Mouse (Mus musculus) thymus, postnatal 14 days (tissue): ENCODE measurements around the gene Ramp3.

Source experiments
- DNase-seq: peaks from one replicate; pipeline ENCODE4 v3.0.0; 2021

Gene Ramp3

GRCm38 (mm10) chr11:6658271-6658670 lies at the start of gene Ramp3:
Gene Ramp3 (plus strand): TSS chr11:6658521.
- DNase-seq: peak; percentile 70

- no peak for DNase-seq
Observed at GRCm38 (mm10) chr11:6615250-6616205, 42.8 kb upstream of the Ramp3 start.

- DNase-seq: no peak
Observed at GRCm38 (mm10) chr11:6623704-6624103, 34.6 kb upstream of the Ramp3 start.

- no peak for DNase-seq
Observed at GRCm38 (mm10) chr11:6624619-6625382, 33.5 kb upstream of the Ramp3 start.

GRCm38 (mm10) chr11:6625478-6626387 lies 32.6 kb upstream of the Ramp3 start, which contains the start of gene Tbrg4:
Gene Tbrg4 (minus strand): TSS chr11:6626067.
- DNase-seq: peak; percentile 92

GRCm38 (mm10) chr11:6626388-6626772 lies 31.9 kb upstream of the Ramp3 start:
- no peak for DNase-seq

GRCm38 (mm10) chr11:6627731-6628130 lies 30.6 kb upstream of the Ramp3 start:
- DNase-seq: peak; percentile 55

GRCm38 (mm10) chr11:6628568-6628967 lies 29.8 kb upstream of the Ramp3 start:
- peak; percentile 72 for DNase-seq

- DNase-seq: peak; percentile 48
Observed at GRCm38 (mm10) chr11:6629655-6630054, 28.7 kb upstream of the Ramp3 start.

GRCm38 (mm10) chr11:6636150-6636549 lies 22.2 kb upstream of the Ramp3 start:
- peak; percentile 57 for DNase-seq

- DNase-seq: no peak
Observed at GRCm38 (mm10) chr11:6638537-6638936, 19.8 kb upstream of the Ramp3 start, which contains the start of gene Wap. Gene Wap (minus strand): TSS chr11:6638637.

- no peak for DNase-seq
Observed at GRCm38 (mm10) chr11:6639072-6639471, 19.2 kb upstream of the Ramp3 start.

GRCm38 (mm10) chr11:6644566-6644965 lies 13.8 kb upstream of the Ramp3 start:
- no peak for DNase-seq

GRCm38 (mm10) chr11:6647831-6648724 lies 10.2 kb upstream of the Ramp3 start:
- DNase-seq: no peak

GRCm38 (mm10) chr11:6650519-6650918 lies 7.8 kb upstream of the Ramp3 start:
- peak; percentile 80 for DNase-seq

GRCm38 (mm10) chr11:6652978-6653377 lies 5.3 kb upstream of the Ramp3 start:
- peak; percentile 56 for DNase-seq

- peak; percentile 90 for DNase-seq
Observed at GRCm38 (mm10) chr11:6654903-6655302, 3.4 kb upstream of the Ramp3 start.

GRCm38 (mm10) chr11:6661206-6661605 lies 2.9 kb downstream of the Ramp3 start:
- no peak for DNase-seq

GRCm38 (mm10) chr11:6666634-6667033 lies 8.3 kb downstream of the Ramp3 start:
- DNase-seq: no peak

- DNase-seq: no peak
Observed at GRCm38 (mm10) chr11:6669041-6669440, 10.7 kb downstream of the Ramp3 start.

GRCm38 (mm10) chr11:6670044-6670443 lies 11.7 kb downstream of the Ramp3 start:
- DNase-seq: no peak
